Mouse (Mus musculus) bone marrow, adult 2 months (tissue): Measurements from ENCODE around the gene Hist1h2bh.

Experiments
- CTCF ChIP-seq: fragments of 200-500 bp; IDR thresholded peaks from 2 replicates; pipeline ENCODE4 v1.5.1; 2011; ENCODE audit warnings: low read length, control low read depth; ENCODE audit not compliant: control insufficient read depth, insufficient read depth
- POLR2A ChIP-seq: fragments of 200-500 bp; IDR thresholded peaks from 2 replicates; pipeline ENCODE4 v1.6.1; 2011; ENCODE audit warnings: low read depth, mild to moderate bottlenecking, control low read depth, low read length, borderline replicate concordance; ENCODE audit not compliant: control insufficient read depth

- no peak for TF ChIP-seq CTCF
- no peak for TF ChIP-seq POLR2A
Observed at GRCm38 (mm10) chr13:23525901-23526300, 17.3 kb downstream of the Hist1h2bh start.
